Mouse (Mus musculus) mouse trophoblast stem cell (cell line): ENCODE data around the gene Gm136.
"Not testable (repeated sequence)": the region's sequence is repeated elsewhere in the genome, so short reads cannot be mapped to it uniquely, and the experiment has no call there.

ENCODE experiments used
- in situ Hi-C, 2 experiments: fragments of 300-500 bp; cut with MseI, MboI; formaldehyde crosslinking; loops; 2 replicates in 1 of 2; 3 replicates in 1 of 2; pipeline ENCODE4 v1.15.1; 2025

The Gm136 gene

GRCm38 (mm10) chr4:34756163-34756562, at the start of gene Gm136:
TSS of gene Gm136 (minus strand) at chr4:34756263.
- in situ Hi-C loops, result no loop called here

GRCm38 (mm10) chr4:34801166-34802034, 45.3 kb upstream of the Gm136 start:
- in situ Hi-C loops, result no loop called here

GRCm38 (mm10) chr4:34798005-34798404, 41.9 kb upstream of the Gm136 start:
- in situ Hi-C loops, result no loop called here

- in situ Hi-C loops, result no loop called here
Observed at GRCm38 (mm10) chr4:34797294-34797983, 41.4 kb upstream of the Gm136 start.

- in situ Hi-C loops, result no loop called here
Observed at GRCm38 (mm10) chr4:34796294-34796693, 40.2 kb upstream of the Gm136 start.

GRCm38 (mm10) chr4:34786476-34786875, 30.4 kb upstream of the Gm136 start:
- in situ Hi-C loops, result no loop called here

- in situ Hi-C loops, result no loop called here
Observed at GRCm38 (mm10) chr4:34785646-34786045, 29.6 kb upstream of the Gm136 start.

- in situ Hi-C loops, result no loop called here
Observed at GRCm38 (mm10) chr4:34784865-34785264, 28.8 kb upstream of the Gm136 start.

GRCm38 (mm10) chr4:34782730-34783129, 26.7 kb upstream of the Gm136 start:
- in situ Hi-C loops, result no loop called here

GRCm38 (mm10) chr4:34777677-34778527, 21.8 kb upstream of the Gm136 start, which contains the start of gene Smim8:
TSS of gene Smim8 (minus strand) at chr4:34778423.
- in situ Hi-C loops, result no loop called here

- in situ Hi-C loops, result no loop called here
Observed at GRCm38 (mm10) chr4:34771652-34772371, 15.7 kb upstream of the Gm136 start.

- in situ Hi-C loops, result no loop called here
Observed at GRCm38 (mm10) chr4:34749236-34749635, 6.8 kb downstream of the Gm136 start.

GRCm38 (mm10) chr4:34734461-34734860, 21.6 kb downstream of the Gm136 start:
- in situ Hi-C loops, result no loop called here

GRCm38 (mm10) chr4:34733415-34733814, 22.6 kb downstream of the Gm136 start:
- in situ Hi-C loops, result not testable (repeated sequence)

GRCm38 (mm10) chr4:34729851-34730341, 26.2 kb downstream of the Gm136 start, which contains the start of gene Cfap206:
TSS of gene Cfap206 (minus strand) at chr4:34730206.
- in situ Hi-C loops, result no loop called here

GRCm38 (mm10) chr4:34725710-34726109, 30.4 kb downstream of the Gm136 start:
- in situ Hi-C loops, result not testable (repeated sequence)

- in situ Hi-C loops, result no loop called here
Observed at GRCm38 (mm10) chr4:34724306-34724705, 31.8 kb downstream of the Gm136 start.

GRCm38 (mm10) chr4:34723186-34723585, 32.9 kb downstream of the Gm136 start:
- in situ Hi-C loops, result no loop called here

- in situ Hi-C loops, result no loop called here
Observed at GRCm38 (mm10) chr4:34720127-34720895, 35.8 kb downstream of the Gm136 start.

GRCm38 (mm10) chr4:34719421-34719820, 36.6 kb downstream of the Gm136 start:
- in situ Hi-C loops, result no loop called here
